Mouse (Mus musculus): ENCODE measurements at regions not wholly inside any gene's neighbourhood (a gene's known extent, or its start where the extent isn't known, plus 50 kb on each side); places are given as distances from the start of the nearest gene placed in this dataset.

GRCm38 (mm10) chr15:65579353-65579752 is 564.6 kb upstream of the Gm21961 start:
- H3K9me3 ChIP-seq (replicated peaks; ENCODE audit: insufficient read depth, low read length) = no peaks in the 10 kb centered on the region
- H3K9ac ChIP-seq (ENCODE audit: control insufficient read depth, low read depth, low read length, poor library complexity, severe bottlenecking) = no peak overlapping the region
- no peaks in the 10 kb centered on the region for H3K36me3 ChIP-seq (ENCODE audit: control insufficient read depth in 1 of 2, insufficient read depth in 2 of 2, low read length in 2 of 2)
- no peaks in the 10 kb centered on the region for H3K79me2 ChIP-seq (ENCODE audit: control insufficient read depth, insufficient read depth, low read length, poor library complexity)
- no peak for DNase-seq (ENCODE audit: low read depth, low spot score)
- TF ChIP-seq POLR2AphosphoS5 (IDR thresholded peaks at IDR 0.05; ENCODE audit: borderline replicate concordance, low read depth, low read length) = no peak
- TF ChIP-seq CHD1 (IDR thresholded peaks at IDR 0.05; ENCODE audit: low read depth, low read length) = no peak
- H3K4me3 ChIP-seq (ENCODE audit: control insufficient read depth in 1 of 2, insufficient read depth in 1 of 2, low read depth in 2 of 2, low read length in 2 of 2) = no peak overlapping the region
- no peak overlapping the region for H3K27ac ChIP-seq (ENCODE audit: control insufficient read depth, low read depth, low read length)
- H3K4me1 ChIP-seq (ENCODE audit: control insufficient read depth in 1 of 2, insufficient read depth in 2 of 2, low read length in 2 of 2) = no peaks in the 10 kb centered on the region
- no peaks in the 10 kb centered on the region for H3K27me3 ChIP-seq (ENCODE audit: control insufficient read depth in 1 of 2, insufficient read depth in 2 of 2, low read length in 2 of 2)

- TF ChIP-seq BHLHE40 (IDR thresholded peaks at IDR 0.05; ENCODE audit: borderline replicate concordance, low read depth, low read length) (no peak), USF2 (IDR thresholded peaks at IDR 0.05; ENCODE audit: borderline replicate concordance in 1 of 2, insufficient read depth in 1 of 2, low read depth in 1 of 2, low read length in 2 of 2) (no peak), MAZ (IDR thresholded peaks at IDR 0.05; ENCODE audit: low read depth, low read length) (no peak), MYC (IDR thresholded peaks at IDR 0.05; ENCODE audit: low read depth, low read length) (no peak), USF1 (IDR thresholded peaks at IDR 0.05; ENCODE audit: low read depth, low read length) (no peak), KAT2A (conservative IDR thresholded peaks at IDR 0.05; ENCODE audit: low read depth, low read length) (no peak), NELFE (IDR thresholded peaks at IDR 0.05; ENCODE audit: low read depth, low read length) (no peak), MEF2A (IDR thresholded peaks at IDR 0.05; ENCODE audit: extremely low read depth, insufficient replicate concordance, low read depth, low read length, poor library complexity, severe bottlenecking) (no peak), MYB (IDR thresholded peaks at IDR 0.05; ENCODE audit: low read depth, low read length) (no peak), SIN3A (IDR thresholded peaks at IDR 0.05; ENCODE audit: low read length) (no peak), ZKSCAN1 (IDR thresholded peaks at IDR 0.05; ENCODE audit: low read depth, low read length) (no peak), NRF1 (IDR thresholded peaks at IDR 0.05; ENCODE audit: insufficient read depth, low read depth, low read length, poor library complexity, severe bottlenecking) (no peak), GABPA (IDR thresholded peaks at IDR 0.05; ENCODE audit: low read depth, low read length) (no peak), TBP (IDR thresholded peaks at IDR 0.05; ENCODE audit: low read depth, low read length) (no peak), MAX (IDR thresholded peaks at IDR 0.05; ENCODE audit: low read length) (no peak), ELF1 (IDR thresholded peaks at IDR 0.05; ENCODE audit: low read depth, low read length) (no peak), CTCF (IDR thresholded peaks at IDR 0.05 in 2 of 3, conservative IDR thresholded peaks at IDR 0.05 in 1 of 3; ENCODE audit: control insufficient read depth in 1 of 3, insufficient read depth in 1 of 3, low read depth in 2 of 3, low read length in 3 of 3, poor library complexity in 1 of 3, severe bottlenecking in 1 of 3) (no peak), ZMIZ1 (IDR thresholded peaks at IDR 0.05; ENCODE audit: low read depth, low read length) (no peak), UBTF (IDR thresholded peaks at IDR 0.05; ENCODE audit: borderline replicate concordance, insufficient read depth, low read depth, low read length) (no peak), ZNF384 (IDR thresholded peaks at IDR 0.05; ENCODE audit: low read depth, low read length) (no peak)
- Histone ChIP-seq H3K36me3 (ENCODE audit: control insufficient read depth in 1 of 2, insufficient read depth in 2 of 2, low read length in 2 of 2) (no peaks in the 10 kb centered on the region), H3K9me3 (replicated peaks; ENCODE audit: insufficient read depth, low read length) (no peaks in the 10 kb centered on the region), H3K9ac (ENCODE audit: control insufficient read depth, low read depth, low read length, poor library complexity, severe bottlenecking) (no peak overlapping the region), H3K27ac (ENCODE audit: control insufficient read depth, low read depth, low read length) (no peak overlapping the region), H3K27me3 (ENCODE audit: control insufficient read depth in 1 of 2, insufficient read depth in 2 of 2, low read length in 2 of 2) (no peaks in the 10 kb centered on the region), H3K79me2 (ENCODE audit: control insufficient read depth, insufficient read depth, low read length, poor library complexity) (no peaks in the 10 kb centered on the region), H3K4me3 (ENCODE audit: control insufficient read depth in 1 of 2, insufficient read depth in 1 of 2, low read depth in 2 of 2, low read length in 2 of 2) (no peak overlapping the region), H3K4me1 (ENCODE audit: control insufficient read depth in 1 of 2, insufficient read depth in 2 of 2, low read length in 2 of 2) (no peaks in the 10 kb centered on the region)
- DNase-seq (ENCODE audit: low read depth, low spot score) = no peak
These were observed 553.2 kb upstream of the Gm21961 start for GRCm38 (mm10) chr15:65567931-65568330.

All from MEL (cell line).